Mouse (Mus musculus) intestine, postnatal 0 days (tissue): Measurements from ENCODE around the gene Tsc22d1. TPM values are rescaled to one million over a fixed set of nuclear protein-coding genes. Genes with fewer than 3 reads are reported as not detected.

ENCODE experiments used
- ATAC-seq: fragments of 200-750 bp; cut with Nextera tagmentation; 2 replicates; pipeline ENCODE4 v1.8.0; 2017; ENCODE audit warnings: mild to moderate bottlenecking, moderate TSS enrichment, moderate library complexity
- H3K27ac ChIP-seq: fragments of 300-500 bp; sonication (generic); 2 replicates; pipeline ENCODE4 v1.5.1; 2014; ENCODE audit warnings: mild to moderate bottlenecking, low read depth, low read length, moderate library complexity
- H3K27me3 ChIP-seq: fragments of 300-500 bp; sonication (generic); replicated peaks from 2 replicates; pipeline ENCODE4 v1.6.1; 2014; ENCODE audit warnings: low read length, mixed read lengths; ENCODE audit not compliant: control insufficient read depth, insufficient read depth
- H3K36me3 ChIP-seq: fragments of 300-500 bp; sonication (generic); 2 replicates; pipeline ENCODE4 v1.6.1; 2014; ENCODE audit warnings: mild to moderate bottlenecking, moderate library complexity; ENCODE audit not compliant: control insufficient read depth, insufficient read depth
- H3K4me1 ChIP-seq: fragments of 300-500 bp; sonication (generic); replicated peaks from 2 replicates; pipeline ENCODE4 v1.6.1; 2014; ENCODE audit warnings: antibody characterized with exemption, low read length, mixed read lengths; ENCODE audit not compliant: control insufficient read depth, insufficient read depth
- H3K4me2 ChIP-seq: fragments of 300-500 bp; sonication (generic); replicated peaks from 2 replicates; pipeline ENCODE4 v1.6.1; 2014; ENCODE audit warnings: low read depth, mild to moderate bottlenecking, moderate library complexity
- H3K4me3 ChIP-seq: fragments of 300-500 bp; sonication (generic); 2 replicates; pipeline ENCODE4 v1.5.1; 2014; ENCODE audit warnings: low read depth, low read length
- H3K9ac ChIP-seq: fragments of 300-500 bp; sonication (generic); 2 replicates; pipeline ENCODE4 v1.6.1; 2014; ENCODE audit warnings: mild to moderate bottlenecking, low read depth, low read length
- H3K9me3 ChIP-seq: fragments of 300-500 bp; sonication (generic); 2 replicates; pipeline ENCODE4 v1.6.1; 2016; ENCODE audit warnings: mixed run types; ENCODE audit not compliant: control insufficient read depth
- CTCF ChIP-seq: sonication (generic); IDR thresholded peaks from 2 replicates; pipeline ENCODE4 v1.5.1; 2016; ENCODE audit warnings: low read depth, mild to moderate bottlenecking, control low read depth, antibody characterized with exemption, moderate library complexity
- WGBS: fragments of 180-500 bp; shearing (Covaris S2); extraction: QIAGEN DNeasy Blood & Tissue Kit; methylation state at CpG from one replicate; pipeline ENCODE4 v1.1.7; 2014; 5-methylcytosine and 5-hydroxymethylcytosine counted together
- polyA plus RNA-seq: library from polyadenylated mRNA; unstranded; fragments of >200 nt; fragmentation: Nextera tagmentation; extraction: Ambion mirVana; gene quantifications from 2 replicates; pipeline ENCODE4 v1.2.1, GENCODE M21; 2015

Tsc22d1 gene
- polyA plus RNA-seq, 1 experiment from 2014 or later, result 272 TPM

DNA sequence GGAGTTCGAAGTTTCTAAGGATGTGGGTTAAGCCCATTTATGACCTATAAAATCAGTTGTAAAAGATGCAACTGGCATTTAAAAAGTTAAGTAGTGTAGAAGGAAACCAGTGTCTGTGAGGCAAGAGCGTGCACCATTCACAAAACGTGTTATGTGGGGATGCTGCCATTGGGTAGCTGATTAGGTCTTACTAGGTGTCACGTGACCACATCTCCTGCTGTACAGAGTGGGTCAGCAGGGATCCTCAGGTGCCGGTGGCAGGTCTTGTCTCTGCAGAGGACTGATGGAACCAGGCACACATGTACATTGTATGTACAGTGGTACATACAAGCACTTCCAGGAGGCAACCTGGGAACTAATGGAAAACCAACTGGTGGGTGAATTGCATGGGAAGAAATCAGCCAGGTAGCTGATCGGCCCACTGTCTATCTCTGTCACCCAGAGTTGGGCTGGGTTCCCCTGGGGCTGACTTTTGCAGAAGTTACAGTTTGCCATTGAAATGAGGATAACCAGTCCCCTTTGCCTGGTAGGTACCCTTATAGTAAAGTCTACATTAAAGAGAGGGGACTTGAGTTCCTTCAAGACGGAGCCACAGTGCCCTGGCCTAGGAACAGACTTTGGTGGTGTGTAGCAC lies 116.4 kb downstream of the Tsc22d1 start:
- Histone ChIP-seq H3K4me3 (no peak overlapping the region), H3K4me1 (peaks cover 10% of the 10 kb centered on the region; the same call in 1 of the 2 replicates), H3K27ac (no peak overlapping the region), H3K9me3 (no peaks in the 10 kb centered on the region), H3K27me3 (no peaks in the 10 kb centered on the region), H3K4me2 (no peak overlapping the region), H3K9ac (no peak overlapping the region), H3K36me3 (no peaks in the 10 kb centered on the region)
- 89% methylated on average over 7 of the region's 7 CpGs for WGBS
- no peak for ATAC-seq
- no peak for TF ChIP-seq CTCF

DNA sequence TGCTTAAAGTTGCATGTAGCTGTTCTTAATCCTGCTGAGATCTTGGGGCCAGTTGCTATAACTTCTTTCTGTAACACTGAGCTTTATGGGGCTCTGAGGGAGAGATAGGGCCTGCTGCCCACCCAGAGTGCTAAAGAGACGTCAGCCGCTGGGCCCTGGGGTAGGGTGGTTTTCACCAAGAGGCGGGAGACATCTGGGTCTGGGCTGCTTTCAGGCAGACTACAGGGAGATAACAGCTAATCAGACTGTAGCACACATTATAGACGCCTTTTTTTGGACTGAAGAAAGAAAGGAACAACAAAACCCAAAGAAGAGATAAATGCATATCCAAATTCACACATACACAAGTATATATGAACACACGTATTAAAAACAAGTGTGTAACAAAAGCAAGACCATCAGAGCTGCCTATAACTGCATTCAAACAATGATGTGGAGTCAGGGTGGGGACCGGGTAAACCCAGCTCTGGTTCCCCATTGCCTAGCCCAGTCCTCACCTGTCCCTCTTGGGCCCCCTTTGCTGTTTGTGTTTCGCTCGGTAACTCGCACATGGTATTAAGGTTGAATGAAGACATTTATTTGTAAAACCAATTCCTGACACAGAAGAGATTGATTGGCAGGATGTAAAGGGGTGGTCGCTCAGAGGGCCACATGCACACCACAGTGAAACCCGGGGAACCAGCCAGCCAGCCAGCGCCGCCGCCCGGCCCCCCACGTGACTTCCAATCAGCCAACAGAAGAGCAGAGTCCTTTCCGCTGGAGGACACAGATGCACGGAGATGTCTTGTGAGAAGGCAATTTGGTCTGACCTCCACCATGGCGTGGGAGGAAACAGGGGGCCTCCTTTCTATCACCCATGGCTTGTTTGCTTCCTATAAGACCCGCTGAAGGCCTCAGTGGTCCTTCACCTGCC lies 117.8 kb downstream of the Tsc22d1 start:
- Histone ChIP-seq H3K4me1 (peaks cover 14% of the 10 kb centered on the region), H3K4me2 (peak overlapping the region; percentile 37; the same call in 1 of the 2 replicates), H3K9ac (no peak overlapping the region), H3K9me3 (no peaks in the 10 kb centered on the region), H3K4me3 (no peak overlapping the region), H3K27ac (no peak overlapping the region), H3K27me3 (no peaks in the 10 kb centered on the region), H3K36me3 (no peaks in the 10 kb centered on the region)
- peak; percentile 50; the same call in 1 of the 2 replicates for ATAC-seq
- no peak for TF ChIP-seq CTCF
- WGBS, result 47% methylated on average over 20 of the region's 20 CpGs

DNA sequence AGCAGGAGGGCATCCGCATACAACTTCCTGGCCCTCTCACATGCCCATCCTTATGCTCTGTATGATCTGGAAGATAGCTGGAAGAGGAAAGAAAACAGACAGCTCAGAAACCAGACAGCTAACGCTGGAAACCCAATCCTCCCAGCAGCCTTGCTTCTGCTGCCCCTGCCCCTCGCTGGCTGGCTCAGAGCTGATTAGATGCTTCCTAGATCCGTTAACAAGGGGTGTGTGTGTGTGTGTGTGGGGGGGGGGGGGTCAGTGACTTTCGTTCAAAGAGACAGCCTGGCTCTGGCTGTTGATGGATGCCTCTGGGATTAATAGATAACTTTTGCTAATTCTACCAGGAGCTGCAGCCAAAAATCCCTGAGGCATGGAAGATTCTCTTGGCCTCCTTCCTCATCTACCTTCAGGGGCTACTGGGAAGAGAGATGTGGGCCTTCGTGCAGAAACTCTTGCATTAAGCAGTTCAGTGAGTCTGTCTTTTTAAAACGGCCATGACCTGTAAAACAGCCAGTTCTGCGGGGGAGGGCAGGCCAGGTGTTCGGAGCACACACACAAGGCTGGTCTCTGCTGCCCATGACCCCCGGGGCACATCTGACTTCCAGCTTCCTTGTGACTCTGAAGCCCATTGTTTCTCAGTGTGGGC lies 118.5 kb downstream of the Tsc22d1 start:
- WGBS, result 28% methylated on average over 10 of the region's 10 CpGs
- peaks cover 14% of the 10 kb centered on the region for H3K4me1 ChIP-seq
- peak; percentile 17; the same call in 1 of the 2 replicates for ATAC-seq
- no peak overlapping the region for H3K4me3 ChIP-seq
- H3K9ac ChIP-seq, result no peak overlapping the region
- H3K9me3 ChIP-seq, result no peaks in the 10 kb centered on the region
- peak overlapping the region; percentile 37; the same call in 1 of the 2 replicates for H3K4me2 ChIP-seq
- no peak overlapping the region for H3K27ac ChIP-seq
- H3K27me3 ChIP-seq, result no peaks in the 10 kb centered on the region
- H3K36me3 ChIP-seq, result no peaks in the 10 kb centered on the region
- no peak for TF ChIP-seq CTCF

DNA sequence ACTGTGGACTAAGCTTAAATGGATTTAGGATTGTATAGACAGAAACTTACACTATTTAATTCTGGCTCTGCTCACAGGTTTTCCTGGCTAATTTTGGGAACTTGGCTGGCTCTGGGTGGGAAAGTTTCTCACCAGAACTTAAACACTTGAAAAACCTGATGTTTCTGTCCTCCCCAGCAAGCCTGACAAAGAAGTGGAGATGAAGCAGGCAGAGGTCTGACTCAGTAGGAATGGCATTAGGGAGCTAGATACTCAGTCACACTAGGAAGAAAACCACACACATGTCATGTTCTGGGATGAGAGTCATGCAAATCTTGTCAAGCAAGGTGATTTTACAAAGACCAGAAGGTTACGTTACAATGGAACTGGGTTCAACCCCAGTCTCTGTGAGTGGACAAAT lies 120.3 kb downstream of the Tsc22d1 start:
- Histone ChIP-seq H3K4me3 (no peak overlapping the region), H3K9me3 (no peaks in the 10 kb centered on the region), H3K27ac (no peak overlapping the region), H3K9ac (no peak overlapping the region), H3K4me2 (no peak overlapping the region), H3K36me3 (no peaks in the 10 kb centered on the region), H3K4me1 (peaks cover 12% of the 10 kb centered on the region), H3K27me3 (no peaks in the 10 kb centered on the region)
- ATAC-seq, result no peak
- no peak for TF ChIP-seq CTCF
- WGBS, result 83% methylated on average over 1 of the region's 1 CpGs

DNA sequence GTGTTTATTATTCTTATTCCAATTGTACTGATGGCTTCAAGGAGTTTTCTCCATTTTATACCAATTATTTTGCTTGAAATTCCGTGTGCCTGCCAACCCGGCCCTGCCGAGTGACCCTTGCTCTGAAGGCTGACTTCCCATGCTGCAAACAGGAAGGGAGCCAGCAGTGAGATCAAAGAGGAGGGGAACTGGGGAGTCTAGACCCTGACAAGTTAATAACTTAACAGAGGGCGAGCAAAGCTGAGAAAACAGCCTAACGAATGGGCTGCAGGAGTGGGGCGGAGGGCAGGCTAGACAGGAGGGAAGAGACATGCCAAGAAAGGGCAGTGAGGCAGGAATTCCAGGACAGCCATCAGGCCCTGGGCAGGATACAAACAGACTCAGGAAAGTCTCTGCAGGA lies 122.2 kb downstream of the Tsc22d1 start:
- Histone ChIP-seq H3K4me1 (peaks cover 12% of the 10 kb centered on the region), H3K4me3 (no peak overlapping the region), H3K36me3 (no peaks in the 10 kb centered on the region), H3K4me2 (no peak overlapping the region), H3K9ac (no peak overlapping the region), H3K27me3 (no peaks in the 10 kb centered on the region), H3K27ac (no peak overlapping the region), H3K9me3 (no peaks in the 10 kb centered on the region)
- WGBS, result 20% methylated on average over 6 of the region's 6 CpGs
- TF ChIP-seq CTCF, result no peak
- ATAC-seq, result no peak
